Mouse (Mus musculus) kidney, embryonic 16.5 days (tissue): Measurements from ENCODE around the gene Fli1. TPM values are rescaled to one million over a fixed set of nuclear protein-coding genes. Genes with fewer than 3 reads are reported as not detected.

Experiments
- ATAC-seq: fragments of 200-750 bp; cut with Nextera tagmentation; 2 replicates; pipeline ENCODE4 v1.8.0; 2017; ENCODE audit warnings: moderate TSS enrichment; ENCODE audit not compliant: low FRiP score, low TSS enrichment
- H3K27ac ChIP-seq: fragments of 300-500 bp; sonication (generic); 2 replicates; pipeline ENCODE4 v1.5.1; 2014; ENCODE audit warnings: low read length
- H3K27me3 ChIP-seq: fragments of 300-500 bp; sonication (generic); 2 replicates; pipeline ENCODE4 v1.6.1; 2014; ENCODE audit warnings: low read length, control low read depth, mixed read lengths; ENCODE audit not compliant: insufficient read depth
- H3K36me3 ChIP-seq: fragments of 300-500 bp; sonication (generic); 2 replicates; pipeline ENCODE4 v1.6.1; 2014; ENCODE audit warnings: low read length, control low read depth, mixed read lengths; ENCODE audit not compliant: insufficient read depth
- H3K4me1 ChIP-seq: fragments of 300-500 bp; sonication (generic); 2 replicates; pipeline ENCODE4 v1.6.1; 2014; ENCODE audit warnings: low read length, control low read depth, mixed read lengths; ENCODE audit not compliant: insufficient read depth
- H3K4me2 ChIP-seq: fragments of 300-500 bp; sonication (generic); replicated peaks from 2 replicates; pipeline ENCODE4 v1.6.1; 2014; ENCODE audit warnings: low read depth, low read length
- H3K4me3 ChIP-seq: fragments of 300-500 bp; sonication (generic); 2 replicates; pipeline ENCODE4 v1.5.1; 2014; ENCODE audit warnings: mild to moderate bottlenecking, low read length
- H3K9ac ChIP-seq: fragments of 300-500 bp; sonication (generic); replicated peaks from 2 replicates; pipeline ENCODE4 v1.6.1; 2014; ENCODE audit warnings: low read length
- H3K9me3 ChIP-seq: fragments of 300-500 bp; sonication (generic); 2 replicates; pipeline ENCODE4 v1.6.1; 2016; ENCODE audit warnings: low read length, control low read depth
- WGBS: fragments of 180-500 bp; shearing (Covaris S2); extraction: QIAGEN DNeasy Blood & Tissue Kit; methylation state at CpG from one replicate; pipeline ENCODE4 v1.1.7; 2014; 5-methylcytosine and 5-hydroxymethylcytosine counted together
- polyA plus RNA-seq: library from polyadenylated mRNA; unstranded; fragments of >200 nt; fragmentation: Nextera tagmentation; extraction: Ambion mirVana; gene quantifications from 2 replicates; pipeline ENCODE4 v1.2.1, GENCODE M21; 2015

The Fli1 gene
- polyA plus RNA-seq, 1 experiment from 2014 or later: 30.3 TPM

GRCm38 (mm10) chr9:32408730-32409059, 134.0 kb downstream of the Fli1 start:
- peak overlapping the region; percentile 88 for H3K27ac ChIP-seq
- no peaks in the 10 kb centered on the region for H3K36me3 ChIP-seq
- peak overlapping the region; percentile 80 for H3K9ac ChIP-seq
- 13% methylated on average over 8 of the region's 8 CpGs for WGBS
- H3K4me3 ChIP-seq: peak overlapping the region; percentile 60
- no peaks in the 10 kb centered on the region for H3K9me3 ChIP-seq
- peak overlapping the region; percentile 97 for H3K4me2 ChIP-seq
- peaks cover 17% of the 10 kb centered on the region for H3K4me1 ChIP-seq
- 0 out of 2 replicates have a peak, but pooled peaks cover 4% of the 10 kb centered on the region for H3K27me3 ChIP-seq
- no peak for ATAC-seq

GRCm38 (mm10) chr9:32405191-32405925, 137.3 kb downstream of the Fli1 start:
- ATAC-seq: 0 out of 2 replicates have a peak, but pooled peaks have one; percentile 37
- Histone ChIP-seq H3K4me3 (no peak overlapping the region), H3K4me2 (no peak overlapping the region), H3K27ac (no peak overlapping the region; the same call in 1 of the 2 replicates), H3K4me1 (peaks cover 35% of the 10 kb centered on the region), H3K27me3 (0 out of 2 replicates have a peak, but pooled peaks cover 4% of the 10 kb centered on the region), H3K9ac (no peak overlapping the region), H3K36me3 (no peaks in the 10 kb centered on the region), H3K9me3 (no peaks in the 10 kb centered on the region)
- 32% methylated on average over 11 of the region's 11 CpGs for WGBS

GRCm38 (mm10) chr9:32400662-32401161, 141.9 kb downstream of the Fli1 start:
- 45% methylated on average over 5 of the region's 5 CpGs for WGBS
- Histone ChIP-seq H3K36me3 (no peaks in the 10 kb centered on the region), H3K4me1 (peaks cover 18% of the 10 kb centered on the region; the same call in 1 of the 2 replicates), H3K27ac (peak overlapping the region; percentile 69), H3K9ac (no peak overlapping the region), H3K9me3 (no peaks in the 10 kb centered on the region), H3K27me3 (no peaks in the 10 kb centered on the region), H3K4me3 (no peak overlapping the region), H3K4me2 (no peak overlapping the region)
- ATAC-seq: peak; percentile 88

- no peaks in the 10 kb centered on the region for H3K9me3 ChIP-seq
- no peak for ATAC-seq
- 41% methylated on average over 2 of the region's 2 CpGs for WGBS
- H3K27me3 ChIP-seq: no peaks in the 10 kb centered on the region
- H3K4me2 ChIP-seq: no peak overlapping the region
- H3K4me1 ChIP-seq: peaks cover 18% of the 10 kb centered on the region; the same call in 1 of the 2 replicates
- peak overlapping the region; percentile 69 for H3K27ac ChIP-seq
- H3K4me3 ChIP-seq: no peak overlapping the region
- no peaks in the 10 kb centered on the region for H3K36me3 ChIP-seq
- H3K9ac ChIP-seq: no peak overlapping the region
These were observed 142.4 kb downstream of the Fli1 start for GRCm38 (mm10) chr9:32400212-32400611.

GRCm38 (mm10) chr9:32394761-32395161, 147.9 kb downstream of the Fli1 start:
- no peak overlapping the region for H3K4me3 ChIP-seq
- no peak overlapping the region for H3K4me2 ChIP-seq
- H3K4me1 ChIP-seq: no peaks in the 10 kb centered on the region
- ATAC-seq: no peak
- no peaks in the 10 kb centered on the region for H3K9me3 ChIP-seq
- no peak overlapping the region for H3K9ac ChIP-seq
- H3K36me3 ChIP-seq: no peaks in the 10 kb centered on the region
- WGBS: 89% methylated on average over 4 of the region's 4 CpGs
- H3K27ac ChIP-seq: no peak overlapping the region
- no peaks in the 10 kb centered on the region for H3K27me3 ChIP-seq

- Histone ChIP-seq H3K4me2 (no peak overlapping the region), H3K36me3 (no peaks in the 10 kb centered on the region), H3K9me3 (no peaks in the 10 kb centered on the region), H3K4me3 (no peak overlapping the region), H3K27ac (no peak overlapping the region), H3K4me1 (no peaks in the 10 kb centered on the region), H3K9ac (no peak overlapping the region), H3K27me3 (no peaks in the 10 kb centered on the region)
- 85% methylated on average over 6 of the region's 6 CpGs for WGBS
- no peak for ATAC-seq
These were observed 149.9 kb downstream of the Fli1 start for GRCm38 (mm10) chr9:32392716-32393115.

- H3K4me2 ChIP-seq: no peak overlapping the region
- H3K4me3 ChIP-seq: no peak overlapping the region
- H3K9ac ChIP-seq: no peak overlapping the region
- no peaks in the 10 kb centered on the region for H3K36me3 ChIP-seq
- peaks cover 4% of the 10 kb centered on the region; the same call in 1 of the 2 replicates for H3K4me1 ChIP-seq
- ATAC-seq: no peak
- H3K27me3 ChIP-seq: no peaks in the 10 kb centered on the region
- no peaks in the 10 kb centered on the region for H3K9me3 ChIP-seq
- 80% methylated on average over 9 of the region's 9 CpGs for WGBS
- no peak overlapping the region for H3K27ac ChIP-seq
These were observed 151.0 kb downstream of the Fli1 start for GRCm38 (mm10) chr9:32391701-32392100.

GRCm38 (mm10) chr9:32391092-32391491, 151.6 kb downstream of the Fli1 start:
- ATAC-seq: no peak
- H3K27ac ChIP-seq: no peak overlapping the region
- H3K9ac ChIP-seq: no peak overlapping the region
- 87% methylated on average over 5 of the region's 5 CpGs for WGBS
- no peaks in the 10 kb centered on the region for H3K27me3 ChIP-seq
- no peak overlapping the region for H3K4me2 ChIP-seq
- H3K4me3 ChIP-seq: no peak overlapping the region
- H3K9me3 ChIP-seq: no peaks in the 10 kb centered on the region
- no peaks in the 10 kb centered on the region for H3K36me3 ChIP-seq
- peaks cover 7% of the 10 kb centered on the region; the same call in 1 of the 2 replicates for H3K4me1 ChIP-seq

- no peak overlapping the region for H3K27ac ChIP-seq
- no peaks in the 10 kb centered on the region for H3K36me3 ChIP-seq
- no peak overlapping the region for H3K9ac ChIP-seq
- H3K27me3 ChIP-seq: no peaks in the 10 kb centered on the region
- ATAC-seq: no peak
- no peak overlapping the region for H3K4me2 ChIP-seq
- peaks cover 7% of the 10 kb centered on the region; the same call in 1 of the 2 replicates for H3K4me1 ChIP-seq
- H3K4me3 ChIP-seq: no peak overlapping the region
- no peaks in the 10 kb centered on the region for H3K9me3 ChIP-seq
- 86% methylated on average over 1 of the region's 1 CpGs for WGBS
These were observed 154.5 kb downstream of the Fli1 start for GRCm38 (mm10) chr9:32388120-32388519.

GRCm38 (mm10) chr9:32384906-32385305, 157.8 kb downstream of the Fli1 start:
- Histone ChIP-seq H3K9ac (no peak overlapping the region), H3K4me1 (peaks cover 7% of the 10 kb centered on the region; the same call in 1 of the 2 replicates), H3K4me2 (no peak overlapping the region), H3K27ac (peak overlapping the region; percentile 25; the same call in 1 of the 2 replicates), H3K27me3 (no peaks in the 10 kb centered on the region), H3K36me3 (no peaks in the 10 kb centered on the region), H3K9me3 (no peaks in the 10 kb centered on the region), H3K4me3 (no peak overlapping the region)
- ATAC-seq: peak; percentile 66
- WGBS: 65% methylated on average over 4 of the region's 4 CpGs
